Mouse (Mus musculus): Measurements from ENCODE around the gene Mgmt. TPM values are rescaled to one million over a fixed set of nuclear protein-coding genes. Genes with fewer than 3 reads are reported as not detected.

Gene Mgmt
- total and polyA plus RNA-seq, 3 experiments: not detected

- Histone ChIP-seq H3K9ac (ENCODE audit: control insufficient read depth, low read depth, low read length, poor library complexity, severe bottlenecking) (no peak overlapping the region), H3K27me3 (ENCODE audit: control insufficient read depth in 1 of 2, insufficient read depth in 2 of 2, low read length in 2 of 2) (no peaks in the 10 kb centered on the region), H3K36me3 (ENCODE audit: control insufficient read depth in 1 of 2, insufficient read depth in 2 of 2, low read length in 2 of 2) (no peaks in the 10 kb centered on the region), H3K4me3 (ENCODE audit: control insufficient read depth in 1 of 2, insufficient read depth in 1 of 2, low read depth in 2 of 2, low read length in 2 of 2) (no peak overlapping the region), H3K4me1 (ENCODE audit: control insufficient read depth in 1 of 2, insufficient read depth in 2 of 2, low read length in 2 of 2) (no peaks in the 10 kb centered on the region), H3K27ac (ENCODE audit: control insufficient read depth, low read depth, low read length) (no peak overlapping the region), H3K9me3 (replicated peaks; ENCODE audit: insufficient read depth, low read length) (no peaks in the 10 kb centered on the region), H3K79me2 (ENCODE audit: control insufficient read depth, insufficient read depth, low read length, poor library complexity) (no peaks in the 10 kb centered on the region)
- DNase-seq (ENCODE audit: low read depth, low spot score): no peak
- no peak for TF ChIP-seq MAZ (IDR thresholded peaks at IDR 0.05; ENCODE audit: low read depth, low read length)
- no peak for TF ChIP-seq JUND (IDR thresholded peaks at IDR 0.05; ENCODE audit: low read depth, low read length)
- TF ChIP-seq CHD2 (IDR thresholded peaks at IDR 0.05; ENCODE audit: low read length): no peak
- no peak for TF ChIP-seq RCOR1 (IDR thresholded peaks at IDR 0.05; ENCODE audit: low read depth, low read length)
- TF ChIP-seq USF1 (IDR thresholded peaks at IDR 0.05; ENCODE audit: low read depth, low read length): no peak
- no peak for TF ChIP-seq SMC3 (IDR thresholded peaks at IDR 0.05; ENCODE audit: low read depth, low read length)
- TF ChIP-seq TCF12 (IDR thresholded peaks at IDR 0.05; ENCODE audit: low read depth, low read length): no peak
Observed at GRCm38 (mm10) chr7:137073878-137074277, 179.5 kb downstream of the Mgmt start.

- Histone ChIP-seq H3K27ac (ENCODE audit: control insufficient read depth, low read depth, low read length) (no peak overlapping the region), H3K27me3 (ENCODE audit: control insufficient read depth in 1 of 2, insufficient read depth in 2 of 2, low read length in 2 of 2) (no peaks in the 10 kb centered on the region), H3K4me1 (ENCODE audit: control insufficient read depth in 1 of 2, insufficient read depth in 2 of 2, low read length in 2 of 2) (no peaks in the 10 kb centered on the region), H3K9ac (ENCODE audit: control insufficient read depth, low read depth, low read length, poor library complexity, severe bottlenecking) (no peak overlapping the region), H3K9me3 (replicated peaks; ENCODE audit: insufficient read depth, low read length) (no peaks in the 10 kb centered on the region), H3K79me2 (ENCODE audit: control insufficient read depth, insufficient read depth, low read length, poor library complexity) (no peaks in the 10 kb centered on the region), H3K4me3 (ENCODE audit: control insufficient read depth in 1 of 2, insufficient read depth in 1 of 2, low read depth in 2 of 2, low read length in 2 of 2) (no peak overlapping the region), H3K36me3 (ENCODE audit: control insufficient read depth in 1 of 2, insufficient read depth in 2 of 2, low read length in 2 of 2) (no peaks in the 10 kb centered on the region)
- TF ChIP-seq USF2 (IDR thresholded peaks at IDR 0.05; ENCODE audit: borderline replicate concordance in 1 of 2, insufficient read depth in 1 of 2, low read depth in 1 of 2, low read length in 2 of 2) (no peak), SIN3A (IDR thresholded peaks at IDR 0.05; ENCODE audit: low read length) (no peak), CHD1 (IDR thresholded peaks at IDR 0.05; ENCODE audit: low read depth, low read length) (no peak), ZKSCAN1 (IDR thresholded peaks at IDR 0.05; ENCODE audit: low read depth, low read length) (no peak), NRF1 (IDR thresholded peaks at IDR 0.05; ENCODE audit: insufficient read depth, low read depth, low read length, poor library complexity, severe bottlenecking) (no peak), BHLHE40 (IDR thresholded peaks at IDR 0.05; ENCODE audit: borderline replicate concordance, low read depth, low read length) (no peak), RAD21 (IDR thresholded peaks at IDR 0.05; ENCODE audit: low read depth, low read length) (no peak), RCOR1 (IDR thresholded peaks at IDR 0.05; ENCODE audit: low read depth, low read length) (no peak), MXI1 (IDR thresholded peaks at IDR 0.05; ENCODE audit: low read depth, low read length) (no peak), MYB (IDR thresholded peaks at IDR 0.05; ENCODE audit: low read depth, low read length) (no peak), TAL1 (IDR thresholded peaks at IDR 0.05; ENCODE audit: low read length) (no peak), ZC3H11A (IDR thresholded peaks at IDR 0.05; ENCODE audit: low read depth, low read length) (no peak), ELF1 (IDR thresholded peaks at IDR 0.05; ENCODE audit: low read depth, low read length) (no peak), KAT2A (conservative IDR thresholded peaks at IDR 0.05; ENCODE audit: low read depth, low read length) (no peak), E2F4 (IDR thresholded peaks at IDR 0.05; ENCODE audit: borderline replicate concordance, low read depth, low read length) (no peak), EP300 (IDR thresholded peaks at IDR 0.05; ENCODE audit: low read depth in 1 of 2, low read length in 2 of 2) (no peak), MYC (IDR thresholded peaks at IDR 0.05; ENCODE audit: low read depth, low read length) (no peak), MAZ (IDR thresholded peaks at IDR 0.05; ENCODE audit: low read depth, low read length) (no peak)
- DNase-seq (ENCODE audit: low read depth, low spot score): no peak
Observed at GRCm38 (mm10) chr7:137074324-137074723, 179.9 kb downstream of the Mgmt start.
